Mouse (Mus musculus): ENCODE data around the gene Tmem256.

The Tmem256 gene

DNA sequence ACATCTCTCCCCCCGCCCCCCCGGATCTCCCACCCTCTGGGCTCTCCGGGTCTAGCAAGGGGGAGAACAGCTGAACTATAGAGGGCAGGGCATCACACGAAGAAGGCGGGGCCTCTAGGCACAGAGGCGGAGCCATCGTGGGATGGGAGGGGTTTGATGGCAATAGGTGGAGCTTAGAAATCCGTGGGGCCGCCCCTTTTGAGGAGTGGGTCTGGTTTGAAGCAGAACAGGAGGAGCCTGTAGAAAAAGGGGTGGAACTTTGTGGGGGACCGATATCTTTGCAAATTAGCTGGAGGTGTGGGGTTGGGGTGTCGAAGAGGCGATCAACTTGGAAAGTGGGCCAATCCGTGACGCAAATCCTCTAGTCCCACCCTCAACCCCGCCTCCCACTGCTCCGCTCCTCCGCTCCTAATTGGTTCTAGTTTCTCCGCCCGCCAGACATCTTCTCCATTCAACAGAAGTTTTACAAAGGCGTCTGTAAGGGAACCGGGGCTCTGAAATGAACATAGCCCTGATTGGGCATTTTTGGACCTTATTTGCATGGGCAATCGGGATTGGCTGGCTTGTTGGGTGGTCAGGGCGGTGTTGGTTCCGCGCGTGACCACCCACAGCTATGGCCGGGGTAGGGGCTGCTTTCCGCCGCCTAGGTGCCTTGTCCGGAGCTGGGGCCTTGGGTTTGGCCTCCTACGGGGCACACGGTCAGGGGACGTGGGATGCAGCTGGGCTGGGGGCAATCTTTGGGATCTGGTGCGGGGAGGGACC lies at the start of gene Tmem256:
Tmem256 (plus strand) TSS at position 563 of the 762 bp plus-strand sequence.
- DNase-seq (ENCODE audit: low spot score in 2 of 2) = peak; percentile 92 to 96

GRCm38 (mm10) chr11:69789431-69789830 lies 48.9 kb upstream of the Tmem256 start:
- no peak for DNase-seq (ENCODE audit: low spot score in 2 of 2)

DNA sequence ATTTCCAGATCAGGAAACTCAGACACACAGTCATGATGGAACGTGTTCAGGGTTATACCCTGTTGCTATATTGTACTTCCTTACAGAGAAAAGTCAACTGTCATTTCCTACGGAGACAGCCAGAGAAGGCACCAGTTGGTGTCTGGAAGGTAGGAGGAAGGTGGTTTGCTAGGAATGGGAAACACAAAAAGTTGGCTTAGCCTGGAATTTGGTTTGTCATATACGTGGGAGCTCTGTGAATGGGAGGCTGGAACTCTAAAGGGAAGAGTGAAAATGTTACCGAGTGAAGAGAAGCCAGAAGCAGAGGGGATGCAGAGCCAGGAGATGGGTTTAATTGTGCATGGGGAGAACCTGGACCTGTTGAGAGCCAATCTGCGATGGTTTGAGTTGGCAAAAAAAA lies 46.9 kb upstream of the Tmem256 start:
- DNase-seq (ENCODE audit: low spot score in 2 of 2) = no peak

GRCm38 (mm10) chr11:69793429-69793828 lies 44.9 kb upstream of the Tmem256 start:
- DNase-seq (ENCODE audit: low spot score in 2 of 2) = no peak

DNA sequence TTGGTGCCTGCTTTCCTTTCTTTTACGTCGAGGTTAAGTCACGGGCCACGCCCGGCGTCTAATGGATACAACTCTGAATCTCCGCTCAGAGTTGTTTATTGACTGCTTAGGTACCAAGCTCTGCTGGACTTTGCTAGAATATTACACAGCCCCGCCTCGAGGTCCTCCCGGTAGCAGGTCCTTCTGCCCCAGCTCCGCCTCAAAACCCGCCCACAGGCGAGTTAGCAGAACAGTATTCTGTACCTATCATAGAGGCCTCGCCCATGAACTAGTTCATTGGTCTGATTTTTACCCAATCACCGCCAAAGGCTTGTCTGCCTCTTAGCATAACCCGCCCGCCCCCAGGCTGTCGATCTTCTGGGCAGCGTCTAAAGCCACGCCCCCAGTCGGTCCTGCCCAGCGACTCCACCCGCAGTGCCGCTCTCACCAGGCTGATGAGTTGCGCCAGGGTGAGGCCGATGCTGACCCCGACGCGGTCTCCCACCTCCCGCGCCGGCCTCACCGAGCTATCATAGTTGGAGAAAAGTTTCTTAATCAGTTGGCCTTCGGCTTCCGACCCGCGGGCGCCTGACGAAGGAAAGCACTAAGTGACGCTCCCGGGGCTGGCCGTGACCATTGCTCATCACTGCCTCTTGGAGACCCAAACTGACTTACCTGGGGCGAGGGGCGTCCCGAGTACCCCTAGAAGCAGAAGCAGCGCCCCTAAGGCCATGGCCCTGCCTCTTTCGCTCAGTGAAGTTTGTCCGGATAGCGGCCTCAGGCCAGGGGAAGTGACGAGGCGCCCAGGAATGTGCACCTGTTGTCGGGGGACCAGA lies 42.9 kb upstream of the Tmem256 start, which contains the start of gene Chrnb1:
Chrnb1 (minus strand) TSS at position 776 of the 815 bp plus-strand sequence.
- DNase-seq (ENCODE audit: low spot score in 2 of 2) = peak; percentile 98 to 99

GRCm38 (mm10) chr11:69795983-69796435 lies 42.3 kb upstream of the Tmem256 start:
- DNase-seq (ENCODE audit: low spot score in 2 of 2) = no peak

DNA sequence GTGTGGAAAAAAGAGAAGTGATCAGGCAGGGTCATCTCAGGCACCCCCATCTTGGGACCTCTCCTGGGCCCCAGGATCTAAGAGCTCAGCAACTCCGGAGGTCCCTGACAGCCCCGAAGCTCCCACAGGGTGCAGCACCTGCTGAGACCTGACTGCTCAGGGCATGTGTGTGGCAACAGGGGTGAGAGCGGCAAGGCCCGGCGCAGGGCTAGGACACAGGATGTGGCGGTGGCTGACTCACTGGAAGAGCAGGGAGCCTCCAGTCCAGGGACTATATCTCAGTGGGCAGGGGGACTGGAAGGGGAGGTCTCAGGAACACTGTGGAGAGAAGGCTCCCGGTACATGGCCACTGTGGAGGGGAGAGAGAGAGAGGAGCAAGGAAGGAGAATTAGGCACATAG lies 40.4 kb upstream of the Tmem256 start:
- no peak for DNase-seq (ENCODE audit: low spot score in 2 of 2)

- DNase-seq (ENCODE audit: low spot score in 2 of 2) = peak; percentile 66 to 73
Observed at GRCm38 (mm10) chr11:69799394-69800137, 38.7 kb upstream of the Tmem256 start.

- no peak for DNase-seq (ENCODE audit: low spot score in 2 of 2)
Observed at GRCm38 (mm10) chr11:69800138-69800391, 38.2 kb upstream of the Tmem256 start.

GRCm38 (mm10) chr11:69800392-69801197 lies 37.7 kb upstream of the Tmem256 start:
- no peak for DNase-seq (ENCODE audit: low spot score in 2 of 2)

DNA sequence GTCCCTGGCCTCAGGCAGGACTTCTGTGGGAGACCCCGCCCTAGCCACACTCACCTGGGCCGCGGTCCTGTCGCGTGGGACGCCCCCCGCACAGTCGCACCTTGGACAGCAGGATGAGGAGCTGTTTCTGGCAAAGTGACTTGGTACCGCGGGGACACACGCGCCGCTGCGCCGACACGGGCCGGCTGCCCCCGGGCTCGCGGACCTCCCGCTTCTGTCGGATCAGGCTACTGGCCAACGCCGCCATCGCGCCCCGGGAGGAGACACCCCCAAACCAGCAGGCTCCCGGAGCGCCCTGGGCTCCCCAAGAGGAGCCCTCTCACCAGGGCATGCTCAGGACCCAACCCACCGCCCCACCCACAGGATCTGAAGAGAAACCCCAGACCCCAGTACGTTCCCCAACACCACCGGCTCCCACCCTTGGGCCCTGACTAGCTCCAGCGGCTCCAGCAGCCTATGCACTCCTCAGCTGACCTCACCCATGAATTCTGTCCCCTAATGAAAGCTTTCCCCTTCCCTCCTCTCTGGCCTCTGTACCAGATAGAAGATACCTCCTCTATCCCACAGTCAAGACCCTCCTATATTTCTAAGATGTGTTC lies 36.8 kb upstream of the Tmem256 start, which contains the start of gene Fgf11:
Fgf11 (minus strand) TSS at position 479 of the 599 bp plus-strand sequence.
- DNase-seq (ENCODE audit: low spot score in 2 of 2) = no peak

DNA sequence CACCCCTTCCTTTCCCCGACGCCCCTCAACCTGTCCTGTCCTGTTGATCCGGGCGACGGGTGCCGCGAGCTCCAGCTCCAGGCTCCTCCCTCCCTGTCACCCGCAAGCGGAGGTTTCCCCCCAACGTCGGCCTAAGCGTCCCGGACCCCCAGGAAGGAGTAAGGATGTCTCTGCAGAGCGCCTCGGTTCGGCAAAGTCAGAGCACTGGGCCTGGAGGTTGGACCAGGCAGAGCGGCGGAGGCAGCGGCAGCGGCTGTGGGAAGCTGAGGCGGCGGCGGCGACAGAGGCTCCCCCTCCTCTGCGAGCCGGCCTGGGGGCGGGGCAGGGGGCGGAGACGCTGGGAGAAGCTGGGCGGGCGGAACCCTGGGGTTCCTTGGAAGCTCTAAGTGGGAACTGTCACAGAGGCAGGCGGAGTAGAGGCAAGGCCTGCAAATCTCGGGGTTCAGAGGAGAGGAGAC lies 35.6 kb upstream of the Tmem256 start:
- peak; percentile 50 to 65 for DNase-seq (ENCODE audit: low spot score in 2 of 2)

GRCm38 (mm10) chr11:69803328-69803727 lies 35.0 kb upstream of the Tmem256 start:
- DNase-seq (ENCODE audit: low spot score in 2 of 2) = no peak

- DNase-seq (ENCODE audit: low spot score in 2 of 2) = peak; percentile 71 to 77
Observed at GRCm38 (mm10) chr11:69803786-69804651, 34.3 kb upstream of the Tmem256 start.

DNA sequence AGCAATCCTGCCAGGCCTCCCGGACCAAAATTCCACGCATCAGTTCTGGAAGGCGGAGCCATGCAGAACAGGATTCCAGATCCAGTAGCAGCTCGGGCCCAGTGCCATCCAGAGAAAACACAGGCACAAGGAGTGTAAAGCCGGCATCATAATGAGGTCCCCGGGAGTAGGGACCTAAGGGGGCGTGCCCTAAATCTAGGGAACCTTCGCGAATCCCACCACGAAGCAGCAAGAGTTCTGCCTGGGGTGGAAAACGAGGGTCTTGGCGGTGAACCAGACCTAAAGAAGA lies 33.7 kb upstream of the Tmem256 start:
- no peak for DNase-seq (ENCODE audit: low spot score in 2 of 2)

GRCm38 (mm10) chr11:69804972-69805909 lies 33.1 kb upstream of the Tmem256 start, which contains the start of gene Tmem102:
TSS of gene Tmem102 (minus strand) at chr11:69805624.
- DNase-seq (ENCODE audit: low spot score in 2 of 2) = no peak

- DNase-seq (ENCODE audit: low spot score in 2 of 2) = no peak
Observed at GRCm38 (mm10) chr11:69806378-69806777, 31.9 kb upstream of the Tmem256 start.

DNA sequence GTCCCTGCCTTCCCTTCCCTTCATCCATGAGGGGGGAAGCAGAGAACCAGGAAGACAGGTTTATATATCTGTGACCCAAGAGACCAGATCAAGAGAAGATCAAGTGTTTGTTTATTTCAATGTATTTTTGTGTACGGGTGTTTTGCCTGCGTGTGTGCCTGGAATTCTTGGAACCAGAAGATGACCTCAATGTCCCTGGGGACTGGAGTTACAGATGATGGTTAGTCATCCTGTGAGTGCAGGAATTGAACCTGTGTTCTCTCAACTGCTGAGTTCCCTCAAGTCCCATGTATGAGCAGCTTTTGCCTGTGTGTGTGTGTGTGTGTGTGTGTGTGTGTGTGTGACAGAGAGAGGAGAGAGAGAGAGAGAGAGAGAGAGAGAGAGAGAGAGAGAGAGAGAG lies 30.7 kb upstream of the Tmem256 start:
- DNase-seq (ENCODE audit: low spot score in 2 of 2) = no peak

DNA sequence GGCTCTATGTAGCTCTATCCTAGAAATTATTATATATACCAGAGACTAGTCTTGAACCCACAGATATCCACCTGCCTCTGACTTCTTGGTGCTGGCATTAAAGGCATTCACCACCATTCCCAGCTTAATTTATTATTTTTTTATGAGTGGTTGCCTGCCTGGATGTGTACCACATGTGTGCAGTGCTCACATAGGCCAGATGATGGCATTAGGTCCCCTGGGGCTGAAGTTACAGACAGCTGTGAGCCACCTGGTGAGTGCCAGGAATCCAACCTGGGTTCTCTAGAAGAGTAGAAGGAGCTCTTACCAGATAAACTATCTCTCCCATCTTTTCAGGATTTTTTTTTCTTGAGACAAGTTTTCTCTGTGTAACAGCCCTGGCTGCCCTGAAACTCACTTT lies 28.0 kb upstream of the Tmem256 start:
- no peak for DNase-seq (ENCODE audit: low spot score in 2 of 2)

All from spleen, postnatal 36 days (tissue).